Mouse (Mus musculus) mouse embryonic stem cell (cell line): ENCODE results near the gene Lysmd3.

ENCODE experiments used
- in situ Hi-C, 2 experiments: fragments of 300-500 bp; cut with MboI; formaldehyde crosslinking; loops; 1 replicate in 1 of 2; 3 replicates in 1 of 2; pipeline ENCODE4 v1.14.3; 2019 to 2020; ENCODE audit warnings: low sequenced_read_pairs in 2 of 2, low pct_unique_long_range_greater_than_20kb in 1 of 2, mixed read lengths in 1 of 2; ENCODE audit not compliant: unreplicated experiment in 1 of 2

Gene Lysmd3

DNA sequence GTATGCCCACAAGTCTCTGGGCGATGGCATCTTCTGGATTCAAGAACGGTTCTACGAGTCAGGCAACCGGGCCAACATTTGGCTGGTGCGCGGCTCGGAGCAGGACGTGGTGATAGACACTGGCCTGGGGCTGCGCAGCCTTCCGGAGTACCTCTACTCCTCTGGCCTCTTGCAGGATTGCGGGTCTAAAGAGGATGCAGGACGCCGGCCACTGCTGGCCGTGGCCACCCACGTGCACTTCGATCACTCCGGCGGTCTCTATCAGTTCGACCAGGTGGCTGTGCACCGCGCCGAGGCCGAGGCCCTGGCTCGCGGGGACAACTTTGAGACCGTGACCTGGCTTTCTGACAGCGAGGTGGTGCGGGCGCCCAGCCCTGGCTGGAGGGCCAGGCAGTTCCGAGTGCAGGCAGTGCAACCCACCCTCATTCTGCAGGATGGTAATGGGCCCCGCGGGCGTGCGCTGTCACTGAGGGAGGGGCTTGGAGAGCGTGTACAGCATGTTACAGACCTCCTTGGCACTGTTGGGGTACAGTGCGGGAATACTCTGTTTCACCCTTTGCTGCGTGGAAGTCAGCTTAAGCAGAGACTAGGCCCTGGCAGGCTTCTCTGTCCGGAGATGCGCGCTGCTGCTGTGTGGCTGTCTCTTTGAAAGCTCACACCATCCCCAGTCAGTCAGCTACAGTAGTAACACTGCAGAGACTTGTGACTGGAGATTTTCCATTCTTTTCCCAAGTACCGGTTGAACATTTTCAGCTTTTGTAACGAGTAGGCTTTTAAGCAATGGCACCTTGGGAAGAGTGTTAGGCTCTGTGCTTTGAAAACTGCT, 54.3 kb downstream of the Lysmd3 start:
- in situ Hi-C loops = no loop called here

DNA sequence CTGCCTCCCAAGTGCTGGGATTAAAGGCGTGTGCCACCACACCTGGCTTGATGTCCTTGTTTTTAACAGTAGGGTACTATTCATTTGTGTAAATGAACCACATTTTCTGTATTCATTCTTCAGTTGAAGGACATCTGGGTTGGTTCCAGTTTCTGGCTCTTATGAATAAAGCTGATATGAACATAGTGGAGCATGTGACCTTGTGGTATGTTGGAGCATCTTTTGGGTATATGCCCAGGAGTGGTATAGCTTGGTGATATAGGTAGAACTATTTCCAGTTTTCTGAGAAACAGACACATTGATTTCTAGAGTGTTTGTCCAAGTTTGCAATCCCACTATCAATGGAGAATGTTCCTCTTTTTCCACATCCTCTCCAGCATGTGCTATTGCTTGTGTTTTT, 56.4 kb downstream of the Lysmd3 start:
- in situ Hi-C loops = no loop called here
